Mouse (Mus musculus): ENCODE measurements around the gene Adora3. TPM values are rescaled to one million over a fixed set of nuclear protein-coding genes. Genes with fewer than 3 reads are reported as not detected.
"Not testable (repeated sequence)": the region's sequence is repeated elsewhere in the genome, so short reads cannot be mapped to it uniquely, and the experiment has no call there.

The Adora3 gene
- total and polyA plus RNA-seq, 2 experiments from 2014 or later = 0.16 to 0.18 TPM

- Histone ChIP-seq H3K27me3 (ENCODE audit: insufficient read depth, low read length) (no peaks in the 10 kb centered on the region), H3K4me2 (ENCODE audit: low read depth, low read length) (no peak overlapping the region), H3K36me3 (ENCODE audit: insufficient read depth, low read length) (no peaks in the 10 kb centered on the region), H3K9ac (replicated peaks; ENCODE audit: low read length) (no peak overlapping the region), H3K27ac (no peak overlapping the region), H3K4me3 (ENCODE audit: low read length) (no peak overlapping the region), H3K9me3 (ENCODE audit: low read length) (no peaks in the 10 kb centered on the region), H3K4me1 (ENCODE audit: insufficient read depth, low read length) (no peaks in the 10 kb centered on the region)
- WGBS = 68% methylated on average over 3 of the region's 3 CpGs
- ATAC-seq (no peak), DNase-seq (ENCODE audit: low spot score) (no peak)
- TF ChIP-seq CTCF (IDR thresholded peaks at IDR 0.05; ENCODE audit: low read depth) = no peak
Observed at GRCm38 (mm10) chr3:105918355-105918745, 47.7 kb downstream of the Adora3 start.

GRCm38 (mm10) chr3:105920743-105921142 lies 50.1 kb downstream of the Adora3 start:
- not testable (repeated sequence) for H3K27me3 ChIP-seq (ENCODE audit: insufficient read depth, low read length); H3K9me3 ChIP-seq (ENCODE audit: low read length); H3K27ac ChIP-seq; H3K4me2 ChIP-seq (ENCODE audit: low read depth, low read length); DNase-seq (ENCODE audit: low spot score); H3K4me1 ChIP-seq (ENCODE audit: insufficient read depth, low read length); H3K9ac ChIP-seq (replicated peaks; ENCODE audit: low read length); H3K4me3 ChIP-seq (ENCODE audit: low read length); ATAC-seq; H3K36me3 ChIP-seq (ENCODE audit: insufficient read depth, low read length)

DNA sequence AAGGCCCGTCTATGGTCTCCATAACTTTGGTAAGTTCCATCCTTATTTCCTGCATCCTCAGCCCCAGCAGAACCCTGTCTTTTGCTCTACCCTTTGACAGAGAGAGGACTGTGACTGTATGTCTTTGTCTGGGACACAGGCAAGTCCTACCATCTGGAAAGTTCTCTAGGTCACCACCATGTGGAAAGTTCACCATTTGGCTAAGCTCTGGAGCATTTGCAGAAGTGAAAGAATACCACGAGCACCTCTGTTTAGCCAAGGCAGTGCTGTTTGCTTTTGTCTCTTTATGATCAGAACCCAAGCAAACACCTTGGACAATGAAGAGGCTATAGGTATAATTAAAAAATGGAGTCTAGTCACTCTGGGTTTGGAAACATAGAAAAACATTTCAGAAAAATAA lies 51.3 kb downstream of the Adora3 start:
- Histone ChIP-seq H3K27me3 (ENCODE audit: insufficient read depth, low read length) (no peaks in the 10 kb centered on the region), H3K4me2 (ENCODE audit: low read depth, low read length) (no peak overlapping the region), H3K9ac (replicated peaks; ENCODE audit: low read length) (no peak overlapping the region), H3K9me3 (ENCODE audit: low read length) (no peaks in the 10 kb centered on the region), H3K36me3 (ENCODE audit: insufficient read depth, low read length) (no peaks in the 10 kb centered on the region), H3K4me3 (ENCODE audit: low read length) (no peak overlapping the region), H3K27ac (no peak overlapping the region), H3K4me1 (ENCODE audit: insufficient read depth, low read length) (no peaks in the 10 kb centered on the region)
- ATAC-seq (no peak), DNase-seq (ENCODE audit: low spot score) (no peak)
- 78% methylated on average over 2 of the region's 2 CpGs for WGBS
- TF ChIP-seq CTCF (IDR thresholded peaks at IDR 0.05; ENCODE audit: low read depth) = no peak

DNA sequence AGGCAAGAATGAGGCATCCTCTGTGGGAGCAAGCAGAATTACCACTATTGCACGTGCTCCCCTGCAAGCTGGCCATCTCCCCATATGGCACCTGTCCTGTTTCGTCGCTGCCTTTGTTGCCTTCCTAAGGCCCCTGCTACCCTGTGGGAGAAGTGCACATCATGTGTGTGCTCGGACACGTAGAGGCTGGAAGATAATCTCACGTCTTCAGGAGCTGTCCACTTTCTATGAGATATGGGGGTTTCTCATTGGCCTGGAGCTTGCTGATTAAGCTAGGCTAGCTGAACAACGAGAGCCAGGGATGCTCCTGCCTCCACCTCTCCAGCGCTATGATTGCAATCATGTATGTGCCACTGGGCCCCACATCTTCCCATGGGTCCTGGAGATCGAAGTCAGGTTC lies 54.0 kb downstream of the Adora3 start:
- no peak overlapping the region for H3K27ac ChIP-seq
- no peak overlapping the region for H3K4me3 ChIP-seq (ENCODE audit: low read length)
- WGBS = 85% methylated on average over 9 of the region's 9 CpGs
- ATAC-seq = no peak
- H3K36me3 ChIP-seq (ENCODE audit: insufficient read depth, low read length) = no peaks in the 10 kb centered on the region
- no peaks in the 10 kb centered on the region for H3K9me3 ChIP-seq (ENCODE audit: low read length)
- H3K4me1 ChIP-seq (ENCODE audit: insufficient read depth, low read length) = no peaks in the 10 kb centered on the region
- H3K27me3 ChIP-seq (ENCODE audit: insufficient read depth, low read length) = no peaks in the 10 kb centered on the region
- H3K9ac ChIP-seq (replicated peaks; ENCODE audit: low read length) = no peak overlapping the region
- TF ChIP-seq CTCF (IDR thresholded peaks at IDR 0.05; ENCODE audit: low read depth) = no peak
- H3K4me2 ChIP-seq (ENCODE audit: low read depth, low read length) = no peak overlapping the region
- DNase-seq (ENCODE audit: low spot score) = no peak

DNA sequence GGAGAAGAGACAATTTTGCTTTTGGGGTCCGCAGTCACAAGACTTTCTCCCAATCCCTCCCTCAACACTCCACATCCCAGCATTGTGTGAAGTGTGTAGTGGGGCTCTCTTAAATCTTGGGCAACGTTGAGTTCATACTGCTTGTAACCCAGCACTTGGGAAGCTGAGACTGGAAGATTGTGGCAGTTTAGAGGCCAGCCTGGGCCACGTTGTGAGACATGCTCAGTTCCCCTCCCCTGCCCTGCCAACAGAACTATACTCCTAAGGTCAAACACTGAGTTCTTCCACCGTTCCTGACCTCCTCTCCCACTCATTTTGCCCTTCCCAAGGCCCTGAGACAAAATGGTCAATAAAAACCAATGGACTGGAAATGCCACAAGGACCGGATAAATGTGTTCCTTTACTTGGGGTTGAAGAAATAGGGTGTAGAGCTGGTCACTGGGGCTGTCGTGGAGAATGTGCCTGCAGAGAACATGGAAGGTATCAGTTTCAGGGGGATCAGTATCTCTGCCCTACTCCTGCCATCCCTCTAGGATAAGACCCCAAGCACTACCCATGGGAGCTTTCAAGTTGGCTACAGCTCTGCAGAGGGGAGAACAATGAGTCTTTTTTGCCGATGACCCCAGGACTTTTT lies 57.0 kb downstream of the Adora3 start:
- Histone ChIP-seq H3K4me2 (ENCODE audit: low read depth, low read length) (no peak overlapping the region), H3K36me3 (ENCODE audit: insufficient read depth, low read length) (no peaks in the 10 kb centered on the region), H3K9ac (replicated peaks; ENCODE audit: low read length) (no peak overlapping the region), H3K9me3 (ENCODE audit: low read length) (no peaks in the 10 kb centered on the region), H3K27me3 (ENCODE audit: insufficient read depth, low read length) (no peaks in the 10 kb centered on the region), H3K27ac (no peak overlapping the region), H3K4me1 (ENCODE audit: insufficient read depth, low read length) (no peaks in the 10 kb centered on the region), H3K4me3 (ENCODE audit: low read length) (no peak overlapping the region)
- DNase-seq (ENCODE audit: low spot score) = no peak
- no peak for ATAC-seq
- 82% methylated on average over 7 of the region's 7 CpGs for WGBS
- no peak for TF ChIP-seq CTCF (IDR thresholded peaks at IDR 0.05; ENCODE audit: low read depth)

GRCm38 (mm10) chr3:105928195-105928569 lies 57.5 kb downstream of the Adora3 start:
- H3K4me3 ChIP-seq (ENCODE audit: low read length) = no peak overlapping the region
- no peak overlapping the region for H3K4me2 ChIP-seq (ENCODE audit: low read depth, low read length)
- no peak overlapping the region for H3K9ac ChIP-seq (replicated peaks; ENCODE audit: low read length)
- WGBS = 89% methylated on average over 3 of the region's 3 CpGs
- ATAC-seq (no peak), DNase-seq (ENCODE audit: low spot score) (no peak)
- H3K36me3 ChIP-seq (ENCODE audit: insufficient read depth, low read length) = no peaks in the 10 kb centered on the region
- no peak overlapping the region for H3K27ac ChIP-seq
- H3K27me3 ChIP-seq (ENCODE audit: insufficient read depth, low read length) = no peaks in the 10 kb centered on the region
- no peak for TF ChIP-seq CTCF (IDR thresholded peaks at IDR 0.05; ENCODE audit: low read depth)
- H3K9me3 ChIP-seq (ENCODE audit: low read length) = no peaks in the 10 kb centered on the region
- H3K4me1 ChIP-seq (ENCODE audit: insufficient read depth, low read length) = no peaks in the 10 kb centered on the region

GRCm38 (mm10) chr3:105928781-105929180 lies 58.1 kb downstream of the Adora3 start:
- no peak for DNase-seq (ENCODE audit: low spot score)

More at GRCm38 (mm10) chr3:105928781-105929180, 58.1 kb downstream of the Adora3 start:
- H3K4me1 ChIP-seq (ENCODE audit: insufficient read depth, low read length) = no peaks in the 10 kb centered on the region
- H3K9me3 ChIP-seq (ENCODE audit: low read length) = no peaks in the 10 kb centered on the region
- H3K9ac ChIP-seq (replicated peaks; ENCODE audit: low read length) = no peak overlapping the region
- no peak overlapping the region for H3K27ac ChIP-seq
- H3K36me3 ChIP-seq (ENCODE audit: insufficient read depth, low read length) = no peaks in the 10 kb centered on the region
- no peak for TF ChIP-seq CTCF (IDR thresholded peaks at IDR 0.05; ENCODE audit: low read depth)
- H3K4me2 ChIP-seq (ENCODE audit: low read depth, low read length) = no peak overlapping the region
- H3K4me3 ChIP-seq (ENCODE audit: low read length) = no peak overlapping the region
- no peak for ATAC-seq
- WGBS = 90% methylated on average over 6 of the region's 6 CpGs
- no peaks in the 10 kb centered on the region for H3K27me3 ChIP-seq (ENCODE audit: insufficient read depth, low read length)
